Mouse (Mus musculus) heart, postnatal 14 days (tissue): ENCODE data around the gene Ulk2. TPM values are rescaled to one million over a fixed set of nuclear protein-coding genes. Genes with fewer than 3 reads are reported as not detected.
A peak's percentile ranks its signal among the peaks of the same experiment; 100 is the strongest.
"Not testable (repeated sequence)": the region's sequence is repeated elsewhere in the genome, so short reads cannot be mapped to it uniquely, and the experiment has no call there.

Source experiments
- DNase-seq, 2 experiments: peaks; one replicate each; pipeline ENCODE4 v3.0.0; 2021 to 2022
- intact Hi-C: fragments of 180-260 bp; cut with DNase I; formaldehyde crosslinking; loops from one replicate; pipeline ENCODE4 v1.15.1; 2025
- long read RNA-seq, 2 experiments: library from polyadenylated mRNA; stranded (forward); transcript quantifications; one replicate each; pipeline ENCODE4 v2.0.0; 2021
- total RNA-seq, 2 experiments: library from RNA; stranded (reverse); gene quantifications; 2 replicates each; pipeline ENCODE4 v1.2.3; 2021

The Ulk2 gene
- total RNA-seq, result 10 to 100 TPM; 45.8 to 48.1 TPM
- long read RNA-seq, experiment 1, full-length matches to known transcripts, result 20 of 47 reads
- long read RNA-seq, experiment 1, partial matches to known transcripts, result 11 of 47 reads
- long read RNA-seq, experiment 1, other reads (novel, unspliced or antisense), result 16 of 47 reads
- long read RNA-seq, experiment 2, full-length matches to known transcripts, result 23 of 40 reads
- long read RNA-seq, experiment 2, partial matches to known transcripts, result 9 of 40 reads
- long read RNA-seq, experiment 2, other reads (novel, unspliced or antisense), result 8 of 40 reads

GRCm38 (mm10) chr11:61854988-61855411 is at the start of gene Ulk2:
TSS of gene Ulk2 (minus strand) at chr11:61855073.
- intact Hi-C loops, result no loop called here
- peak; percentile 92 to 93 for DNase-seq

- no peak for DNase-seq
- intact Hi-C loops, result no loop called here
These were observed 27.3 kb upstream of the Ulk2 start for GRCm38 (mm10) chr11:61882183-61882582.

GRCm38 (mm10) chr11:61879921-61880320 is 25.0 kb upstream of the Ulk2 start:
- DNase-seq, result no peak
- intact Hi-C loops, result no loop called here

GRCm38 (mm10) chr11:61871881-61872280 is 17.0 kb upstream of the Ulk2 start:
- no peak for DNase-seq
- intact Hi-C loops, result no loop called here

- no peak for DNase-seq
- intact Hi-C loops, result no loop called here
These were observed 12.0 kb upstream of the Ulk2 start for GRCm38 (mm10) chr11:61866856-61867255.

- DNase-seq, result no peak
- intact Hi-C loops, result no loop called here
These were observed 7.1 kb upstream of the Ulk2 start for GRCm38 (mm10) chr11:61861781-61862547.

- DNase-seq, result no peak
- intact Hi-C loops, result no loop called here
These were observed 4.4 kb upstream of the Ulk2 start for GRCm38 (mm10) chr11:61859316-61859715.

- no peak for DNase-seq
- intact Hi-C loops, result no loop called here
These were observed 666 bp upstream of the Ulk2 start for GRCm38 (mm10) chr11:61855539-61855938.

DNA sequence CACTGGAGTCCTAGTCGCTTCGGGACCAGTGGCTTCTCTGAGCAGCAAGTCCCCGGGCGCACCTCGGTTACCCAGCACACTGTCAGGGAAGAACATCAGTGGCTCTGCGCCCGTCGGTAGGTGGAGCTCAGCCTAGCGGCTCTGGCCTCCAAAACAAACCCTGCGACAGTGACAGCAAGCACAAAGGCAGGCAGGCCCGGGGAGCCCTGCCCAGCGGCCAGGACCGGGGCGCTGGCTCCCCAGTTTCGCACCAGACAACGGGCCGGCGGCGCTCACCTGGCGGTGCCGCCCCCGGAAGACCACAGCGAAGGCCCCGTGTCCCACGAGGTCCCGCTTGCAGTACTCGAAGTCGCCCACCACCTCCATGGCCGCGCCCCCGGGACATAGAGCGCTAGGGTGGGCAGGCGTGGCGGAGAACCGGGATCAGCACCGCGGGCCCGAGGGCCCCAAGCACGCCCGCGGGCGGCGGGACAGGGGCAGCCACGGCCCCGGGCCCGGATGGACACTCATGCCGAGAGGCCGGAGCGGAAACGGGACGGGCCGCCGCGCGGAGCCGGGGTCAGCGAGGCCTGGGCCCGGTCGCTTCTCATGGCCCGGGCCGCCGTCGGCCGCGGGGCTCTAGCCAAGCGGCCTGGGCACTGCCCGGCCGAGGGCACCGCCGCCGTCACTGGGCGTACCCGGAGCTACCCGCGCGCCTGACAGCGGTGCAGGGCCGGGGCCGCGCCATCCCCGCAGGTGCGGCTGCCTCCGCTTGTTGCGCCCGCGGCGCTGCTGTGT is 474 bp downstream of the Ulk2 start:
- intact Hi-C loops, result no loop called here

GRCm38 (mm10) chr11:61853659-61854058 is 1.2 kb downstream of the Ulk2 start:
- intact Hi-C loops, result no loop called here
- no peak for DNase-seq

More for the DNA sequence above, 474 bp downstream of the Ulk2 start:
- DNase-seq, result peak; percentile 82 to 84

- DNase-seq, result no peak
- intact Hi-C loops, result no loop called here
These were observed 2.0 kb downstream of the Ulk2 start for GRCm38 (mm10) chr11:61852916-61853315.

DNA sequence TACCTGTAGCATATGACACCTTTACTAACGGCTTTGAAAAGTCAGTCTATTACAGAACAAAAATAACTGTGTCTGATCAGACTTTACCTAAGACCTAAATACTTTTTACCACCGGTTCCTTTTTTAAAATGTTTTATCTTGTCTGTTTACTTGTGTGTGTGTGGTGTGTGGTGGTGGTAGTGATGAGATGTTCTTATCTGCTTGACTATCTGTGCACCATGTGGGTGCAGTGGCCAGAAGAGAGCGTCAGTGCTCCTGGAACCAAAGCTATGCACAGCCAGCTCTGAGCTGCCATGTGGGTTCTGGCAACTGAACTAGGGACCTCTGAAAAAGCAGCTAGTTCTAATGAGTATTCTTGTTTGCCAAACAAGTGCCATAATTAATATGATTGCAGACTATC is 3.7 kb downstream of the Ulk2 start:
- intact Hi-C loops, result no loop called here
- DNase-seq, result no peak

DNA sequence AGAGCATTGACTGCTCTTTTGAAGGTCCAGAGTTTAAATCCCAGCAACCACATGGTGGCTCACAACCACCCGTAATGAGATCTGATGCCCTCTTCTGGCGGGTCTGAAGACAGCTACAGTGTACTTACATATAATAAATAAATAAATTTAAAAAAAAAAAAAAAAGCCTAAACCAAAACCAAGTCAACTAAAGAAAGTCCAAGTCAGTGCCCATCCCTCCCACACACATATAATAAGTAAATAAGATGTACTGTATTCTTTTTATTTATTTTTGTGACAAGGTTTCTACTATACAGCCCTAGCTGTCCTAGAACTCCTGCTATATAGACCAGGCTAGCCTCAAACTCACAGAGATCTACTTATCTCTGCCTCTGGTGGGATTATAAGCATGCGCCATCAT is 14.2 kb downstream of the Ulk2 start:
- intact Hi-C loops, DNase-seq: not testable (repeated sequence)

DNA sequence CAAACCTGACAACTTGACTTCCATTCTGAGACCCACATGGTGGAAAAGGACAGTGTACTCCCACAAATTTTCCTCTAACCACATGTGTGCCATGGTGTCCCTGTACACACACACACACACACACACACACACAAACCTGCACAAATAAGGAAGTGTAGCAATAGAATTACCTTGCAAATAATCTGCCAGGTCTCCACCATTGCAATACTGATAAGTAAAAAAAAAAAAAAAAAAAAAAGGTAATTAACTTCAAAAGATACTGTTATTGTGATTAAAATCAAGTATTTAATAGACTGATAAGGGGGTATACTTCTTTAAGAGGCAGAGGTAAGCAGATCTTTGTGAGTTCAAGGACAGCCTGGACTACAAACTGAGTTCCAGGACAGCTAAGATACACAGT is 14.9 kb downstream of the Ulk2 start:
- intact Hi-C loops, result no loop called here

DNA sequence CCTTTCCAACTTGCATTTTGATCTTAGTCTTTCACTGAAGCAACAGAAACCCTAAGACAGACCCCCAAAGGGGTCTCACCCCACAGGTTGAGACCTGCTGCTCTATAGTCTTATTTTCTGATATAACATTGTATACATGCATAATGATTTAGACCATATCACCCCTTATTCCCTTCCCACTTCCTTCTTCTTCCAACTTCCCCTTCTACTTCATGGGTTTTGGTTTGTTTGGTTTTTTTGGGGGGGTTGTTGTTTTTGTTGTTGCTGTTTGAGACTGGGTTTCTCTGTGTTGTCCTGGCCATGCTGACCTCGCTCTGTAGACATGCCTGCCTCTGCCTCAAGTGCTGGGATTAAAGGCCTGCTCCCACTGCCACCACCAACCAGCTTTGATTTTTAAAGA is 15.7 kb downstream of the Ulk2 start:
- no peak for DNase-seq
- intact Hi-C loops, result no loop called here

More for the DNA sequence above, 14.9 kb downstream of the Ulk2 start:
- no peak for DNase-seq

DNA sequence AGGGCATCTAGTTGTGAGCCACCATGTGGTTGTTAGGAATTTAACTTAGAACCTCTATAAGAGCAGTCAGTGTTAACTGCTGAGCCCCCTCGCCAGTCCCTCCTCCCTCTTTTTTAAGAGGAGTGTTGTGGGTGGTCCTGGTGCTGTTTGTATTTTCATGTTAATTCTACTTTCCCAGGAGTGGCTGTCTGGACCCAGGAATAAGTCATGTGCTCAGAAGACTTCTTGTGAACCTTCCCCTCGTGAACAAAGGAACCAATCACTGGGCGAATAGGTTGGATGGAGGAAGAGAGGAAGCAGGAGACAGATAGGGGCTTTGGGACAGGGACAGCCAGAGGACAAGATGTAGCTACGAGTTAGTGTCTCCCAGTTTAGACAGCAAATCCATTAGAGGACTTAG is 45.1 kb downstream of the Ulk2 start:
- DNase-seq, result no peak
- intact Hi-C loops, result no loop called here

DNA sequence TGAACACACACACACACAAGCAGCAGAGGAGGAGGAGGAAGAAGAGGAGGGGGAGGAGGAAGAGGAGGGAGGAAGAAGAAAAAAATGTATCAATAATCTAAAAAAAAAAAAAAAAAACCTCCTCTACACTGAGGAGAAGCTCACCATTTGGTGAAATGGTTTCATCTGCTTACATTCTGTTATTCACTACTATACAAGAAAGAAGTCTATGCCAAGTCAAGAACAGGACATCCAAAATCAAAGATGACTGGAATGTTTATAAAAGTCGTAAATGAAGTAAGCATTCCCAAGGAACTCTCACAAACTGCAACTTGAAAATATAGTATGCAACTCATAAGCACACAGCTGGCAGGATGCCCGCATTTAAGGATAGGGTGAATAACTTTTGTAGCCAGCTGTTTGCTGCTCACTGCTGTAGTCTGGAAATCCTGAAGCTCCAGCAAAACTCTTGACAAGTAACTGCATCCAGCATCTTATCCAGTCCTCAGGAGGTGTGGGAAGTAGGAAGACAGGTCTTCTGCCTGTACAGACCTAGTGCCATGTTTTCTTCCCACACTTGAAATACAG is 46.2 kb downstream of the Ulk2 start:
- no peak for DNase-seq
- intact Hi-C loops, result no loop called here

DNA sequence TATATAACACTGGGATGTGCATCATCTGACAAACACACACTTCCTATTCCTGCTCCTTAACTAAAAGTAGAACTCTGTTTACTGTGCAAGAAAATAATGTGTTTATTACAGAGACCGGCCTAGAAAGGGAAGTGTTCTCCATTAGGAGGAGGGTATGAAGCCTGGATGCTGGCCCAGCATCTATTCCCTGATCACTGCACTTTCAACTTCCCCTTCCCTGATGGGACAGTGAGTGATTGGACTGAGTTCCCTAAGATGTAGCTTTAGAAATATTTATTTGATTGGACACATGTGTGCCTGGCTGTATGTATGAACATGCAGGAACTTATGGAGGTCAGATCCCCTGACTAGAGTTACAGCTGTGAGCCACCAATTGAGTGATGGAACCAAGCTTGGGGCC is 61.4 kb downstream of the Ulk2 start:
- intact Hi-C loops, result no loop called here
- no peak for DNase-seq

DNA sequence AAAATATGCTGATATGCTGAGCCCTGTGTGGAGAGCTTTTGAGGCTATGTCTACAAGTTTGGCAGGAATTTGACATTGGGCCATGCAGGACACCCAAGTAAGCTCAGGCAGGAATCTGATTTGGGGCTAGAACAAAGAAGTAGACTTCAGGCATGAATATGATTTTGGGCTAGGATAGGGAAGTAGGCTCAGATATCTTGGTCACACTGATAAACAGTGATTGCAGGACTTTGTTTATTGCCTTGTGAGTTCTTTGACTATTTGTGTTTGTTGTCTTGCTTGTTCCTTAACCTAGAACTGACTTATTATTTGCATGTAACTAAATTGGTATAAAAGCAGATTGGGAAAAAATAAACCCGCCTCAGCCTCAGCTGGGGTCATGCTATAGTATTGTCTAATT is 66.3 kb downstream of the Ulk2 start:
- intact Hi-C loops, result no loop called here
- no peak for DNase-seq

DNA sequence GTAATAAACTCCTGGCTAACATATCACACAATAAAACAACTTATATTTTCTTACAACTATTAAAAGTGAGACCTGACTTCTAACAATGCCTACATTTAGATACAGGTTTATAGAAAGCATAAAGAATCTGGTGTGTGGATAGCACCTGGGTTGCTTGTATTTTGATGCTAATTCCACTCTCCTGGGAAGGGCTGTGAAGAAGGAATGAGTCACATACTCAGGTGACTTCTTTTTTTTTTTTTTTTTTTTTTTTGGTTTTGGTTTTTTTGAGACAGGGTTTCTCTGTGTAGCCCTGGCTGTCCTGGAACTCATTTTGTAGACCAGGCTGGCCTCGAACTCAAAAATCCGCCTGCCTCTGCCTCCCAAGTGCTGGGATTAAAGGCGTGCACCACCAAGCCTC is 72.3 kb downstream of the Ulk2 start:
- intact Hi-C loops, result not testable (repeated sequence)

More for the DNA sequence above, 72.3 kb downstream of the Ulk2 start:
- DNase-seq, result not testable (repeated sequence)
